Mouse (Mus musculus): ENCODE data around the gene Nek6. TPM values are rescaled to one million over a fixed set of nuclear protein-coding genes. Genes with fewer than 3 reads are reported as not detected.

The Nek6 gene
- polyA plus RNA-seq, 1 experiment from 2014 or later: 75.9 TPM

- no peak overlapping the region for H3K27ac ChIP-seq (ENCODE audit: low read depth, low read length)
- H3K4me1 ChIP-seq (ENCODE audit: control insufficient read depth, insufficient read depth, low read length): peaks cover 32% of the 10 kb centered on the region
- H3K4me2 ChIP-seq (replicated peaks; ENCODE audit: low read depth, low read length): no peak overlapping the region
- no peaks in the 10 kb centered on the region for H3K36me3 ChIP-seq (ENCODE audit: control insufficient read depth, insufficient read depth, low read length)
- no peak overlapping the region for H3K4me3 ChIP-seq (ENCODE audit: low read length)
- H3K9me3 ChIP-seq (ENCODE audit: control insufficient read depth, low read length): no peaks in the 10 kb centered on the region
- no peaks in the 10 kb centered on the region for H3K27me3 ChIP-seq (ENCODE audit: control insufficient read depth, insufficient read depth, low read length)
- 51% methylated on average over 3 of the region's 3 CpGs for WGBS
- ATAC-seq (ENCODE audit: low FRiP score, low TSS enrichment): no peak
- no peak overlapping the region for H3K9ac ChIP-seq (ENCODE audit: low read depth, low read length)
Observed at GRCm38 (mm10) chr2:38516471-38516870, 5.0 kb downstream of the Nek6 start.

GRCm38 (mm10) chr2:38517045-38517444, 5.6 kb downstream of the Nek6 start:
- no peak overlapping the region for H3K9ac ChIP-seq (ENCODE audit: low read depth, low read length)
- H3K36me3 ChIP-seq (ENCODE audit: control insufficient read depth, insufficient read depth, low read length): no peaks in the 10 kb centered on the region
- H3K27ac ChIP-seq (ENCODE audit: low read depth, low read length): no peak overlapping the region
- peaks cover 32% of the 10 kb centered on the region for H3K4me1 ChIP-seq (ENCODE audit: control insufficient read depth, insufficient read depth, low read length)
- no peak overlapping the region for H3K4me3 ChIP-seq (ENCODE audit: low read length)
- 50% methylated on average over 6 of the region's 6 CpGs for WGBS
- H3K4me2 ChIP-seq (replicated peaks; ENCODE audit: low read depth, low read length): no peak overlapping the region
- H3K27me3 ChIP-seq (ENCODE audit: control insufficient read depth, insufficient read depth, low read length): no peaks in the 10 kb centered on the region
- no peaks in the 10 kb centered on the region for H3K9me3 ChIP-seq (ENCODE audit: control insufficient read depth, low read length)
- no peak for ATAC-seq (ENCODE audit: low FRiP score, low TSS enrichment)

DNA sequence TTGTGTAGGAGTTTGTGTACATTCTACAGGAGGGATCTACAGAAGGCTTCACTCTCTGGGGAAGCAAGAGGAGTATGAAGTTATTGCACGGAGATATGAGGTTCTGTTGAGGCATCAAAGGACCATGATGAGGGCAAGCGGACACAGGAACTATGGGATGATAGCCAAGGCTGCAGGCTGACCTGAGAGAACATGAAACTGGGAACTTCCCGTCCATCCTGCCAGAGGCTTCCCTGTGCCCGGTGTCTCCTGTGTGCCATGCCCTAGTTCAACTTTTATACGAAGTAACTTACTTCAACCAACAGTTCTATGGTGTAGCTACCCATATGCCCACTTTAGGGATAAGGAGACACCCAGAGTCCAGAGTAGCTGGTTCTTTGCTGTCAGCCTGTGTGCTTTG, 7.3 kb downstream of the Nek6 start:
- no peak for ATAC-seq (ENCODE audit: low FRiP score, low TSS enrichment)
- Histone ChIP-seq H3K27me3 (ENCODE audit: control insufficient read depth, insufficient read depth, low read length) (no peaks in the 10 kb centered on the region), H3K9me3 (ENCODE audit: control insufficient read depth, low read length) (no peaks in the 10 kb centered on the region), H3K4me1 (ENCODE audit: control insufficient read depth, insufficient read depth, low read length) (peaks cover 19% of the 10 kb centered on the region; the same call in 1 of the 2 replicates), H3K36me3 (ENCODE audit: control insufficient read depth, insufficient read depth, low read length) (no peaks in the 10 kb centered on the region), H3K4me3 (ENCODE audit: low read length) (no peak overlapping the region), H3K4me2 (replicated peaks; ENCODE audit: low read depth, low read length) (no peak overlapping the region), H3K9ac (ENCODE audit: low read depth, low read length) (no peak overlapping the region), H3K27ac (ENCODE audit: low read depth, low read length) (no peak overlapping the region)
- 87% methylated on average over 5 of the region's 5 CpGs for WGBS

DNA sequence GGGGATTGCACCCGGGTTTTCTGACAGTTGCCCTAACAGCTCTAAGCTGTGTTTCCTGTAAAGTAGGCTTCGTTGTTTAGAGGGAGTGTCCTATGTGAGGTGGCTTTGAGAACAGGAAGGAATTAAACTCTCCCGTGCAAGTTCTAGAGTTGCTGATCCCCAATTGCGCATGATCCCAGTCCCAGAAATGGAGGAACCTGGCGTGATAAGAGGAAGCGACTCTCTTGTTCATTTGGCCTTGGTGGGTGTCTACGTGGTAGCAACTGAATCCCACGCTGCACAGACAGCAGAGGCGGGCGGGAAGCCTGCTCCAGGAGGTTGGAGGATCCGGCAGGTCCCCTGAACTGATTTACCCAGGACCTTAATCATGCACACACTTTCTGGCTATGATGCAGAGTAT, 8.5 kb downstream of the Nek6 start:
- no peaks in the 10 kb centered on the region for H3K9me3 ChIP-seq (ENCODE audit: control insufficient read depth, low read length)
- no peak overlapping the region for H3K9ac ChIP-seq (ENCODE audit: low read depth, low read length)
- no peaks in the 10 kb centered on the region for H3K27me3 ChIP-seq (ENCODE audit: control insufficient read depth, insufficient read depth, low read length)
- H3K4me2 ChIP-seq (replicated peaks; ENCODE audit: low read depth, low read length): no peak overlapping the region
- no peak overlapping the region for H3K27ac ChIP-seq (ENCODE audit: low read depth, low read length)
- H3K36me3 ChIP-seq (ENCODE audit: control insufficient read depth, insufficient read depth, low read length): no peaks in the 10 kb centered on the region
- H3K4me3 ChIP-seq (ENCODE audit: low read length): no peak overlapping the region
- WGBS: 83% methylated on average over 11 of the region's 11 CpGs
- ATAC-seq (ENCODE audit: low FRiP score, low TSS enrichment): no peak
- H3K4me1 ChIP-seq (ENCODE audit: control insufficient read depth, insufficient read depth, low read length): peaks cover 13% of the 10 kb centered on the region; the same call in 1 of the 2 replicates

- no peak overlapping the region for H3K4me2 ChIP-seq (replicated peaks; ENCODE audit: low read depth, low read length)
- peaks cover 4% of the 10 kb centered on the region; the same call in 1 of the 2 replicates for H3K4me1 ChIP-seq (ENCODE audit: control insufficient read depth, insufficient read depth, low read length)
- H3K9me3 ChIP-seq (ENCODE audit: control insufficient read depth, low read length): no peaks in the 10 kb centered on the region
- H3K36me3 ChIP-seq (ENCODE audit: control insufficient read depth, insufficient read depth, low read length): no peaks in the 10 kb centered on the region
- no peak for ATAC-seq (ENCODE audit: low FRiP score, low TSS enrichment)
- no peak overlapping the region for H3K4me3 ChIP-seq (ENCODE audit: low read length)
- H3K27me3 ChIP-seq (ENCODE audit: control insufficient read depth, insufficient read depth, low read length): no peaks in the 10 kb centered on the region
- H3K9ac ChIP-seq (ENCODE audit: low read depth, low read length): no peak overlapping the region
- 92% methylated on average over 12 of the region's 12 CpGs for WGBS
- no peak overlapping the region for H3K27ac ChIP-seq (ENCODE audit: low read depth, low read length)
Observed at GRCm38 (mm10) chr2:38521618-38522017, 10.2 kb downstream of the Nek6 start.

DNA sequence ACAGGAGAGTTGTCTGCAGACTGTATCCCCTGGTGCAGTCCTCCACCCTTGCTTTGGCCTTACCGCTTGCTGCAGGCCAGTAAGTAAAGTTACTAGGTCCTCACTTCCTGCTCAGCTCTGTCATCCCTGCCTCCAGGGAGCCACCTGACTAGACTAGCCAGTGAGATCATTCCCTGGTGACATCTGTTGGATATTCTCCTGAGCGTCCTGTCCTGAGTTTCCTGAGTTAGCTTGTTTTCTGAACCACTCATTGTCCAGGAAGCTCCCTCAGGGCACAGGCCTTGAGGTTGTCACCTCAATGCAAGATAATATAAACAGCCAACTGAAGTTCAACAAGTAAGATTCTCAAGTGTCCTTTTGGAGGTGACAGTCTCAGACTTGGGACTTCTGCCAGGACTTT, 10.9 kb downstream of the Nek6 start:
- no peak overlapping the region for H3K9ac ChIP-seq (ENCODE audit: low read depth, low read length)
- WGBS: 44% methylated on average over 2 of the region's 2 CpGs

GRCm38 (mm10) chr2:38523781-38524445, 12.5 kb downstream of the Nek6 start:
- Histone ChIP-seq H3K27me3 (ENCODE audit: control insufficient read depth, insufficient read depth, low read length) (no peaks in the 10 kb centered on the region), H3K4me1 (ENCODE audit: control insufficient read depth, insufficient read depth, low read length) (no peaks in the 10 kb centered on the region; the same call in 1 of the 2 replicates), H3K36me3 (ENCODE audit: control insufficient read depth, insufficient read depth, low read length) (no peaks in the 10 kb centered on the region), H3K4me2 (replicated peaks; ENCODE audit: low read depth, low read length) (no peak overlapping the region), H3K27ac (ENCODE audit: low read depth, low read length) (no peak overlapping the region), H3K4me3 (ENCODE audit: low read length) (no peak overlapping the region), H3K9ac (ENCODE audit: low read depth, low read length) (no peak overlapping the region), H3K9me3 (ENCODE audit: control insufficient read depth, low read length) (no peaks in the 10 kb centered on the region)
- 76% methylated on average over 10 of the region's 10 CpGs for WGBS
- ATAC-seq (ENCODE audit: low FRiP score, low TSS enrichment): no peak

More for the DNA sequence above, 10.9 kb downstream of the Nek6 start:
- no peak for ATAC-seq (ENCODE audit: low FRiP score, low TSS enrichment)
- Histone ChIP-seq H3K27ac (ENCODE audit: low read depth, low read length) (no peak overlapping the region), H3K27me3 (ENCODE audit: control insufficient read depth, insufficient read depth, low read length) (no peaks in the 10 kb centered on the region), H3K4me3 (ENCODE audit: low read length) (no peak overlapping the region), H3K36me3 (ENCODE audit: control insufficient read depth, insufficient read depth, low read length) (no peaks in the 10 kb centered on the region), H3K4me1 (ENCODE audit: control insufficient read depth, insufficient read depth, low read length) (no peaks in the 10 kb centered on the region; the same call in 1 of the 2 replicates), H3K9me3 (ENCODE audit: control insufficient read depth, low read length) (no peaks in the 10 kb centered on the region), H3K4me2 (replicated peaks; ENCODE audit: low read depth, low read length) (no peak overlapping the region)

DNA sequence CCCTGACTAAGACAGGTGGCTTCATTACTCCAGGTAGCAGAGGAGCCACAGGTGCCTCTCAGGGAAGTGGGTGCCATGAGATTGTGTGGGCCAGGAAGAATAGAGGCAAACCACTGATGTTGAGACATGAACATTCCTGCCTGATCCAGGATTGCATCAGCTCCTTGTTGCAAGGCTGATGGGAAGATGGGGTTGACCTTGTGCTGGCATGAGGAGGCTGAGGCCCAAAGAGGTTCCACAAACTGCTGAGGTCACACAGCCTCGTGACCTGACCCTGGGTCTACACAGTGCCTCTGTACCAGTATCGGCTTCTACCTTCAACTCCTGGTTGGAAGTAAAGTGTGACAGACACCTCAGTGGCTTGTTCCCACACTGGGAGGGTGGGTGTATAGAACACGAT, 13.6 kb downstream of the Nek6 start:
- H3K4me2 ChIP-seq (replicated peaks; ENCODE audit: low read depth, low read length): no peak overlapping the region
- no peak for ATAC-seq (ENCODE audit: low FRiP score, low TSS enrichment)
- 85% methylated on average over 3 of the region's 3 CpGs for WGBS

GRCm38 (mm10) chr2:38529582-38530152, 18.2 kb downstream of the Nek6 start:
- WGBS: 79% methylated on average over 14 of the region's 14 CpGs
- no peak overlapping the region for H3K4me3 ChIP-seq (ENCODE audit: low read length)
- no peaks in the 10 kb centered on the region for H3K27me3 ChIP-seq (ENCODE audit: control insufficient read depth, insufficient read depth, low read length)
- no peaks in the 10 kb centered on the region for H3K36me3 ChIP-seq (ENCODE audit: control insufficient read depth, insufficient read depth, low read length)
- H3K4me1 ChIP-seq (ENCODE audit: control insufficient read depth, insufficient read depth, low read length): peaks cover 23% of the 10 kb centered on the region
- H3K27ac ChIP-seq (ENCODE audit: low read depth, low read length): no peak overlapping the region
- H3K9me3 ChIP-seq (ENCODE audit: control insufficient read depth, low read length): no peaks in the 10 kb centered on the region
- H3K4me2 ChIP-seq (replicated peaks; ENCODE audit: low read depth, low read length): no peak overlapping the region
- no peak for ATAC-seq (ENCODE audit: low FRiP score, low TSS enrichment)
- no peak overlapping the region for H3K9ac ChIP-seq (ENCODE audit: low read depth, low read length)

More for the DNA sequence above, 13.6 kb downstream of the Nek6 start:
- H3K4me1 ChIP-seq (ENCODE audit: control insufficient read depth, insufficient read depth, low read length): peaks cover 8% of the 10 kb centered on the region; the same call in 1 of the 2 replicates
- H3K9me3 ChIP-seq (ENCODE audit: control insufficient read depth, low read length): no peaks in the 10 kb centered on the region
- H3K27ac ChIP-seq (ENCODE audit: low read depth, low read length): no peak overlapping the region
- H3K4me3 ChIP-seq (ENCODE audit: low read length): no peak overlapping the region
- H3K27me3 ChIP-seq (ENCODE audit: control insufficient read depth, insufficient read depth, low read length): no peaks in the 10 kb centered on the region
- H3K36me3 ChIP-seq (ENCODE audit: control insufficient read depth, insufficient read depth, low read length): no peaks in the 10 kb centered on the region
- no peak overlapping the region for H3K9ac ChIP-seq (ENCODE audit: low read depth, low read length)
